Mouse (Mus musculus) E14TG2a.4 (cell line): ENCODE results near the gene Defb29.
A peak's percentile ranks its signal among the peaks of the same experiment; 100 is the strongest.

Experiments used
- H3K27me3 ChIP-seq: 2 replicates; pipeline ENCODE4 v1.6.1; 2014; ENCODE audit warnings: low read length, control low read depth; ENCODE audit not compliant: insufficient read depth
- H3K36me3 ChIP-seq: 2 replicates; pipeline ENCODE4 v1.6.1; 2014; ENCODE audit warnings: low read length, control low read depth; ENCODE audit not compliant: insufficient read depth
- H3K4me1 ChIP-seq: replicated peaks from 2 replicates; pipeline ENCODE4 v1.6.1; 2014; ENCODE audit warnings: low read depth, low read length, control low read depth
- H3K4me3 ChIP-seq: replicated peaks from 2 replicates; pipeline ENCODE4 v1.5.1; 2014; ENCODE audit warnings: mild to moderate bottlenecking, low read length
- H3K9me3 ChIP-seq: 2 replicates; pipeline ENCODE4 v1.6.1; 2014; ENCODE audit warnings: low read length, control low read depth
- CTCF ChIP-seq: conservative IDR thresholded peaks from 2 replicates; pipeline ENCODE4 v1.5.1; 2014; ENCODE audit warnings: low read length
- NANOG ChIP-seq: IDR thresholded peaks from 2 replicates; pipeline ENCODE4 v1.6.1; 2014; ENCODE audit warnings: borderline replicate concordance, low read length, mixed read lengths
- POU5F1 ChIP-seq: IDR thresholded peaks from 2 replicates; pipeline ENCODE4 v1.6.1; 2014; ENCODE audit warnings: low read length, borderline replicate concordance

Gene Defb29

DNA sequence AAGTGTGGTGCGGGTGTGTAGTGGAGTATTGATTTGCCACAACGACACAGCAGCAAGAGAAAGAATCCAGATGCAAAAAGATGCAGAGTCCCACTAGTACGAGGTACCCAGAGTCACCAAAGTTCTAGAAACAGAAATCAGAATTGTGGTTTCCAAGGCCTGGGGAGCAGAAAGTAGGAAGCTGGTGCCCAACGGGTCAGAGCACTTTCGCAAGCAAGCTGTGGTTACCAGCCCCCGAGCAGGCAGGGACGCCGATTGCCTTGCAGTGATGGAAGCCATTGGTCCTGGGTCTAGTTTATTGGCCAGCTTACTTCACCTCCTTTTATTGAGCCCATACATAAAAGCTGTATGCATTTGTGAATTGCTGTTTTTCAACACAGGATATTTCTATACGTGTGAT lies 2.1 kb upstream of the Defb29 start:
- Histone ChIP-seq H3K36me3 (no peaks in the 10 kb centered on the region), H3K4me1 (peaks cover 18% of the 10 kb centered on the region), H3K27me3 (no peaks in the 10 kb centered on the region), H3K4me3 (no peak overlapping the region), H3K9me3 (peaks cover 4% of the 10 kb centered on the region)
- TF ChIP-seq CTCF (no peak), POU5F1 (no peak), NANOG (no peak)

DNA sequence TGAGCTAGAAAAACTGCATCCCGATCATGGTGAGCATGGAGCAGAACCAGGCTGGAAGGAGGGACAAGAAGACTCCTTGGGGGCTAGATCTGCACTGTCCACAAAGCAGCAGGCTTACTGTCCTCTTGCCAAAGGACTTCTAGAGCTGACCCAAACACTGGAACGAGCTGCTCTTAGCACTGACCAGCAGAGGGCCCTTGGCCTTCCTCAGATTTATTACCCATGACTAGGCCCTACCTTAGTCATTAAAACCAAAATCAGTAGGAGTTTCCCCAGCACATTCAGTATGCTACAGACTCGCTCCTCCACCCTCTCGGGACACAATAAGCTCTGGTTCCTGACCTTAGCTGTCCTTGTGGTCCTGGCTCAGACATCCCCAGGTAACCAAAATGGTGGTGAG lies 21.9 kb downstream of the Defb29 start, which contains the start of gene Defb28:
Gene Defb28 (plus strand): TSS at position 275 of the 400 bp plus-strand sequence.
- no peak within 1 kb of the TSS for H3K4me3 ChIP-seq
- no peak for TF ChIP-seq CTCF
- TF ChIP-seq NANOG: no peak
- TF ChIP-seq POU5F1: no peak
- no peaks in the 10 kb centered on the region for H3K36me3 ChIP-seq
- 0 out of 2 replicates have a peak, but pooled peaks cover 6% of the 10 kb centered on the region for H3K27me3 ChIP-seq
- no peaks in the 10 kb centered on the region for H3K4me1 ChIP-seq
- peaks cover 5% of the 10 kb centered on the region for H3K9me3 ChIP-seq

DNA sequence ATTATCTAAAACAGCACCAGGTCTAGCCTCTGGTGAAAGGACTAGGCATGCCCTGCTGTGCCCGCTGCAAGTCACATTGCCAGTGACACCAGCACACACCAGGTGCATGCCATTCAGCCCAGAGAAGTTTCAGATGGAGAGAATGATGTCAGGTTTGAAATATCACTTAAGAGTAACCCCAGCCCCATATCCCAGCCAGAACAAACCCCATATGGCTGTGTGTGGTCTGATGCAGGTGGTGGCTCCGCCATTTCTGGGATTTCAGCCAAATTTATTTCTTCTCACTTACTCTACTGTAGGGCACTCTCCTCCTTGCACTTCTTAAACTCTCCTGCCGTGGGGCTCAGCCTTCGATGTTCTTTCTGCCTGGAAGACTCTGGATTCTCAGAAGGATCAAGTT lies 23.8 kb downstream of the Defb29 start:
- H3K36me3 ChIP-seq: no peaks in the 10 kb centered on the region
- H3K4me3 ChIP-seq: no peak overlapping the region

DNA sequence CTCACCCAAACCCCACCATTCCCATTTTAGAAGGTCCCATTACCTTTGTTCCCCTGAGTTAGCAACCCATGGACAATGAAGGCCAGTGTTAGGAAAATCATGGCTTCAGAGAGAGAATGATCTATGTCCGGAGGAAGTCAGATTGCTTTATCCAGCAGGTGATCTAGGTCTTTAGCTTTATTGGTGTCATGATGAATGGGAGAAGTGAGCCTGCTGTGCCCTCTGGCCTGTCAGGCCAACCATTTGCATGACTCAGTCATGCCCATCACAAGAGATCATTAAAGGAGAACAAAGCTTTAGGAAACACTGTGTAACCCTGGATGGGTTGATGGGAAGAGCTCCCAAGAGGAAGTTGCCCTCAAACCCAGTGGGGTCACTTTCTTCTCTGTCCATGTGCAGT lies 28.3 kb downstream of the Defb29 start, which contains the start of gene Defb26:
Gene Defb26 (minus strand): TSS at position 101 of the 400 bp plus-strand sequence.
- H3K4me3 ChIP-seq: no peak within 1 kb of the TSS
- no peaks in the 10 kb centered on the region for H3K9me3 ChIP-seq
- TF ChIP-seq CTCF (no peak), POU5F1 (no peak), NANOG (no peak)
- no peaks in the 10 kb centered on the region for H3K36me3 ChIP-seq
- no peaks in the 10 kb centered on the region for H3K4me1 ChIP-seq
- H3K27me3 ChIP-seq: 0 out of 2 replicates have a peak, but pooled peaks cover 6% of the 10 kb centered on the region

More for the DNA sequence above, 23.8 kb downstream of the Defb29 start:
- Histone ChIP-seq H3K4me1 (no peaks in the 10 kb centered on the region), H3K27me3 (0 out of 2 replicates have a peak, but pooled peaks cover 9% of the 10 kb centered on the region), H3K9me3 (no peaks in the 10 kb centered on the region)
- TF ChIP-seq CTCF: no peak
- TF ChIP-seq NANOG: no peak
- no peak for TF ChIP-seq POU5F1

DNA sequence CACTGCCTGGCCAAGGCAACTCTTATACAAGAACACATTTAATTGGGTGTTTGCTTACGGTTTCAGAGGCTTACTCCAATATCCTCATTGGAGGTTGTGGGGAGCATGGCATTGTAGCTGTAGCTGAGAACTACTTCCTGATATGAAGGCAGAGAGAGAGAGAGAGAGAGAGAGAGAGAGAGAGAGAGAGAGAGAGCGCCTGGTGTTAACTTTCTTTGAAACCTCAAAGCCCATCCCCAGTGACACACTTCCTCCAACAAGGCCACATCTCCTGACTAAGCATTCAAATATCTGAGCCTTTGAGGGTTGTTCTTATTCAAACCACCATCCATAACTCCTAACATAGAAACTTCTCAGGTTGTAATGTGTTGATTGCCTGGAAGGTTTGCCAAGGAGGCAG lies 35.9 kb downstream of the Defb29 start:
- Histone ChIP-seq H3K4me3 (no peak overlapping the region), H3K27me3 (no peaks in the 10 kb centered on the region), H3K9me3 (no peaks in the 10 kb centered on the region), H3K36me3 (no peaks in the 10 kb centered on the region), H3K4me1 (no peaks in the 10 kb centered on the region)
- TF ChIP-seq POU5F1 (no peak), CTCF (no peak), NANOG (no peak)

DNA sequence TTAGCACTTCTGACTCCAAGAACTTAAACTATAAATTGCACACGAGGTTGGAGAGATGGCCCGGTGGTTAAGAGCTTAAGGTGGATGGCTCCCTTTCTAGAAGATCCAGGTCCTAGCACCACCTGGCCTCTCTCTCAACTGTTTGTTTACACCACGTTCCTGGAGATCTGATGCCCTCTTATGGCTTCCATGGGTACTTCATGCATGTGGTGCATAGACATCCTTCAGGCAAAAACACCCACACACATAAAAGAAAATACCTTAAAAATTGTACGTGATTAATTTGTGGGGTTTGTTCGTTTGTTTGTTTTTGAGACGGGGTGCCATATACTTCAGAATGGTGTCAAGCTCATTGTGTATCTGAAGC lies 39.1 kb downstream of the Defb29 start:
- TF ChIP-seq NANOG (no peak), CTCF (peak; percentile 72)
- no peaks in the 10 kb centered on the region for H3K9me3 ChIP-seq
- H3K36me3 ChIP-seq: no peaks in the 10 kb centered on the region
- no peaks in the 10 kb centered on the region for H3K27me3 ChIP-seq
- H3K4me3 ChIP-seq: no peak overlapping the region
- 0 out of 2 replicates have a peak, but pooled peaks cover 1% of the 10 kb centered on the region for H3K4me1 ChIP-seq

DNA sequence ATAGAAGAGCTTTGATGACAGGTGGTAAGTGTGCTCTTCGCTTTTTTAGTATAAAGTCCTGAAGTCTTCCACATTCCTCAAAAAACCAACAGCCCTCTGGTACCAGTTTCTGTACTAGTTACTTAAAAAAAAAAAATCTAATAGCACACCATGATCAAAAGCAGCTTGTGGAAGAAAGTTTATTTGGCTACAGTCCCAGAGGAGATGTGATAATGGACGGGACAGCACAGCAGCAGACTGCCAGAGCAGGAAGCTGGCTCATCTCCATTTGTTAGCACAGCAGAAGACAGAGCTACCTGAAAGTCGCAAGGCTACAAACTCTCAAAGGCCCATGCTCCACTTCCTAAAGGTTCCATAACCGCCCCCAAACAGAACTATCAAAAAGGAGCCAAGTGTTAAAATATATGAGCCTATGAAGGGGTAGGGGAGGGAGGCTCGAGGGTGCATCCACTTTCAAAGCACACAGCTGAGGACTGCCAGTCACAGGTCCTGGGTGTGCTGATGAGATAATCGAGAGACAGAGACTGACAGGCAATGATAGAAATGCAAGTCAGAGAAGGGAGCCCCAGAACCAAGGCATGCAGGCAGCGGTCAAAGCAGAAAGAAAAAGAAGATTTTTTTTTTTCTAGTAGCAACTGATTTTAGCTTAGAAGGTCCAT lies 39.6 kb downstream of the Defb29 start:
- no peaks in the 10 kb centered on the region for H3K27me3 ChIP-seq
- TF ChIP-seq NANOG (no peak), POU5F1 (no peak), CTCF (no peak)
- no peaks in the 10 kb centered on the region for H3K36me3 ChIP-seq
- no peaks in the 10 kb centered on the region for H3K9me3 ChIP-seq
- H3K4me1 ChIP-seq: 0 out of 2 replicates have a peak, but pooled peaks cover 3% of the 10 kb centered on the region
- H3K4me3 ChIP-seq: no peak overlapping the region

DNA sequence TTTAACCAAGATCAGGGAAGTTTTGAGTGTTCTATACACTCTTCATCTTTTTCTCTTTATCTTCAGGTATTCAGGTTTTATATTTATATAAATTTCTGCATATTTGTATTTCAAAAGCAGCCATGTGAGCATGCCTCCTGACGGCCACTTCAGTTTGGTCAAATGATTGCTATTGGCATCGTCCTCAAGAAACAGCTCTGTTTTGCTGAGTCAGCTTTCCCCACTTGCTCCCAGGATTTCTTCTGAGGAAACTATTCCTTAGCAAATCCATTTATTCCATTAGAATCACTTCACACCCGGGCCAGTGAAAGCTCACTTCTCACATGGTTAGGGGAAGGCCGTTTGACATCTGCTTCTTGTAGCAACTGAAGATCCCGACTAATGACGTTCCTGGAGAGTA lies 41.9 kb downstream of the Defb29 start:
- H3K4me1 ChIP-seq: 0 out of 2 replicates have a peak, but pooled peaks cover 3% of the 10 kb centered on the region
- TF ChIP-seq POU5F1 (no peak), NANOG (no peak), CTCF (no peak)
- H3K4me3 ChIP-seq: no peak overlapping the region
- no peaks in the 10 kb centered on the region for H3K27me3 ChIP-seq
- no peaks in the 10 kb centered on the region for H3K36me3 ChIP-seq
- H3K9me3 ChIP-seq: no peaks in the 10 kb centered on the region

DNA sequence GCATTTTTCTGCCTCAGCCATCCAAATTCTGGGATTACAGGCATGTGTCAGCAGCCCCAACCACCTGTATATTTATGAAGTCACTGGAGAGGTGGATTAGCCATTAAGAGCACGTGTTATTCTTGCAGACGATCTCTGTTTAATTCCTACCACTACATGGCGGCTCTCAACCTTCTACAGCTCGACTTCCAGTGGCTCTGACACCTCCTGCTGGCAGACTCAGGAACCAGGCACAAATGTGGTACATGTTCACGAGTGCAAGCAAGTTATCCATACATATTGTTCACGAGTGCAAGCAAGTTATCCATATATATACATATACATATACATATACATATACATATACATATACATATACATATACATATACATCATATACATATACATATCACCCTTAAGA lies 46.7 kb downstream of the Defb29 start:
- TF ChIP-seq CTCF (no peak), POU5F1 (no peak), NANOG (no peak)
- Histone ChIP-seq H3K36me3 (no peaks in the 10 kb centered on the region), H3K9me3 (no peaks in the 10 kb centered on the region), H3K4me3 (no peak overlapping the region), H3K4me1 (0 out of 2 replicates have a peak, but pooled peaks cover 3% of the 10 kb centered on the region), H3K27me3 (no peaks in the 10 kb centered on the region; the same call in 1 of the 2 replicates)
